Mouse (Mus musculus) heart, postnatal 0 days (tissue): ENCODE results near the gene Ing3. TPM values are rescaled to one million over a fixed set of nuclear protein-coding genes. Genes with fewer than 3 reads are reported as not detected.

Experiments
- ATAC-seq: fragments of 200-750 bp; cut with Nextera tagmentation; 2 replicates; pipeline ENCODE4 v1.8.0; 2017; ENCODE audit warnings: low read depth, moderate number of reproducible peaks, moderate library complexity; ENCODE audit not compliant: insufficient read depth
- DNase-seq: peaks from one replicate; pipeline ENCODE4 v3.0.0-alpha.2; 2016; ENCODE audit warnings: low spot score
- H3K27ac ChIP-seq: fragments of 300-500 bp; sonication (generic); 2 replicates; pipeline ENCODE4 v1.5.1; 2014; ENCODE audit warnings: low read depth, mild to moderate bottlenecking
- H3K27me3 ChIP-seq: fragments of 300-500 bp; sonication (generic); 2 replicates; pipeline ENCODE4 v1.6.1; 2014; ENCODE audit warnings: low read length, mixed read lengths; ENCODE audit not compliant: control insufficient read depth, insufficient read depth
- H3K36me3 ChIP-seq: fragments of 300-500 bp; sonication (generic); replicated peaks from 2 replicates; pipeline ENCODE4 v1.6.1; 2014; ENCODE audit warnings: low read length, mixed read lengths; ENCODE audit not compliant: control insufficient read depth, insufficient read depth
- H3K4me1 ChIP-seq: fragments of 300-500 bp; sonication (generic); 2 replicates; pipeline ENCODE4 v1.6.1; 2014; ENCODE audit warnings: antibody characterized with exemption; ENCODE audit not compliant: control insufficient read depth, insufficient read depth
- H3K4me2 ChIP-seq: fragments of 300-500 bp; sonication (generic); 2 replicates; pipeline ENCODE4 v1.6.1; 2014; ENCODE audit warnings: low read depth, mild to moderate bottlenecking, low read length, moderate library complexity
- H3K4me3 ChIP-seq: fragments of 300-500 bp; sonication (generic); 2 replicates; pipeline ENCODE4 v1.5.1; 2014; ENCODE audit warnings: low read depth, low read length
- H3K9ac ChIP-seq: fragments of 300-500 bp; sonication (generic); replicated peaks from 2 replicates; pipeline ENCODE4 v1.6.1; 2014; ENCODE audit warnings: low read depth, low read length, mixed read lengths
- H3K9me3 ChIP-seq: fragments of 300-500 bp; sonication (generic); replicated peaks from 2 replicates; pipeline ENCODE4 v1.6.1; 2016; ENCODE audit warnings: low read length; ENCODE audit not compliant: control insufficient read depth
- CTCF ChIP-seq: IDR thresholded peaks from 2 replicates; pipeline ENCODE4 v1.5.1; 2016; ENCODE audit warnings: antibody characterized with exemption, control low read depth, low read depth
- EP300 ChIP-seq: IDR thresholded peaks from 2 replicates; pipeline ENCODE4 v1.6.1; 2016; ENCODE audit warnings: antibody characterized with exemption, low read depth
- WGBS: fragments of 180-500 bp; shearing (Covaris S2); extraction: QIAGEN DNeasy Blood & Tissue Kit; methylation state at CpG from one replicate; pipeline ENCODE4 v1.1.7; 2014; 5-methylcytosine and 5-hydroxymethylcytosine counted together
- polyA plus RNA-seq: library from polyadenylated mRNA; unstranded; fragments of >200 nt; fragmentation: Nextera tagmentation; extraction: Ambion mirVana; gene quantifications from 2 replicates; pipeline ENCODE4 v1.2.1, GENCODE M21; 2015
- total RNA-seq: library from RNA; depleted of rRNA; stranded (reverse); fragments of >200 nt; gene quantifications from 2 replicates; pipeline ENCODE4 v1.2.3, GENCODE M21; 2014; ENCODE audit warnings: low replicate concordance

The Ing3 gene
- total and polyA plus RNA-seq, 2 experiments from 2014 or later = 11.6 to 28.4 TPM

- Histone ChIP-seq H3K9me3 (no peaks in the 10 kb centered on the region), H3K27me3 (no peaks in the 10 kb centered on the region), H3K4me2 (peak overlapping the region; percentile 68), H3K4me3 (no peak overlapping the region), H3K9ac (no peak overlapping the region), H3K4me1 (no peaks in the 10 kb centered on the region), H3K36me3 (no peaks in the 10 kb centered on the region), H3K27ac (no peak overlapping the region)
- no peak for TF ChIP-seq CTCF
- no peak for TF ChIP-seq EP300
- no peak for DNase-seq
- ATAC-seq = no peak
- WGBS = 90% methylated on average over 2 of the region's 2 CpGs
Observed at GRCm38 (mm10) chr6:21987554-21987953, 38.2 kb downstream of the Ing3 start.

- Histone ChIP-seq H3K4me3 (no peak overlapping the region), H3K9ac (no peak overlapping the region)
Observed at GRCm38 (mm10) chr6:21988296-21988695, 38.9 kb downstream of the Ing3 start.

DNA sequence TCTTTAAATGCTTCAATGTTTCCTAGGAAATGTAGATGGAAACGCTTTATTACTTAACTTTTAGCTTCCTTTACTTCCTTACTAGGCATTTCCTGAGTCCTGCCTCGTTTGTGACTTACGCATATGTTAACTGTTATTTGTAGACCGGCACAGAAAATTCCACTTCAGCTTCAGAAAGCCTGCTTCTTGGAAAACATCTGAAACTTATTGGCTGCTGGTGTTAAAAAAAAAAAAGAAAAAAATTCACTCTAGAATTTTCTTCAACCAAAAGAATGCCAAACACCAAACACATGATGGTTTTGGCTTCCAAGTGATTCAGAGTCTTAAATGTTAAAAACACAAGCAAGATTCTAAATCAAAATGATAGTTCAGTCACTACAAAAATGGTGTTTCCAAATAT is 39.7 kb downstream of the Ing3 start:
- Histone ChIP-seq H3K9me3 (no peaks in the 10 kb centered on the region), H3K4me3 (no peak overlapping the region), H3K4me2 (no peak overlapping the region), H3K9ac (no peak overlapping the region), H3K4me1 (no peaks in the 10 kb centered on the region), H3K36me3 (no peaks in the 10 kb centered on the region), H3K27me3 (no peaks in the 10 kb centered on the region), H3K27ac (no peak overlapping the region)
- DNase-seq (no peak), ATAC-seq (no peak)
- 70% methylated on average over 4 of the region's 4 CpGs for WGBS
- TF ChIP-seq EP300 = no peak
- TF ChIP-seq CTCF = no peak

More at GRCm38 (mm10) chr6:21988296-21988695, 38.9 kb downstream of the Ing3 start:
- no peaks in the 10 kb centered on the region for H3K27me3 ChIP-seq
- no peaks in the 10 kb centered on the region for H3K36me3 ChIP-seq
- DNase-seq = no peak
- 85% methylated on average over 5 of the region's 5 CpGs for WGBS
- no peak for ATAC-seq
- H3K9me3 ChIP-seq = no peaks in the 10 kb centered on the region
- no peak for TF ChIP-seq CTCF
- TF ChIP-seq EP300 = no peak
- no peak overlapping the region for H3K4me2 ChIP-seq
- no peak overlapping the region for H3K27ac ChIP-seq
- H3K4me1 ChIP-seq = no peaks in the 10 kb centered on the region

- H3K9me3 ChIP-seq = no peaks in the 10 kb centered on the region
- no peaks in the 10 kb centered on the region for H3K4me1 ChIP-seq
- 50% methylated on average over 9 of the region's 9 CpGs for WGBS
- DNase-seq = no peak
- no peak overlapping the region for H3K9ac ChIP-seq
- no peaks in the 10 kb centered on the region for H3K36me3 ChIP-seq
- H3K4me2 ChIP-seq = no peak overlapping the region
- no peak overlapping the region for H3K4me3 ChIP-seq
- H3K27me3 ChIP-seq = no peaks in the 10 kb centered on the region
- ATAC-seq = no peak
- no peak for TF ChIP-seq CTCF
- no peak for TF ChIP-seq EP300
- 0 out of 2 replicates have a peak overlapping the region, but pooled peaks have one; percentile 25 for H3K27ac ChIP-seq
Observed at GRCm38 (mm10) chr6:21990181-21991135, 41.1 kb downstream of the Ing3 start.

GRCm38 (mm10) chr6:21991151-21991550 is 41.8 kb downstream of the Ing3 start:
- Histone ChIP-seq H3K4me3 (no peak overlapping the region), H3K4me1 (no peaks in the 10 kb centered on the region), H3K27ac (no peak overlapping the region), H3K9me3 (no peaks in the 10 kb centered on the region), H3K4me2 (no peak overlapping the region), H3K27me3 (no peaks in the 10 kb centered on the region), H3K36me3 (no peaks in the 10 kb centered on the region), H3K9ac (no peak overlapping the region)
- DNase-seq (no peak), ATAC-seq (no peak)
- 63% methylated on average over 4 of the region's 4 CpGs for WGBS
- no peak for TF ChIP-seq CTCF
- TF ChIP-seq EP300 = no peak
